Mouse (Mus musculus): ENCODE results near the gene Mrps2. TPM values are rescaled to one million over a fixed set of nuclear protein-coding genes. Genes with fewer than 3 reads are reported as not detected.
"Not testable (repeated sequence)": the region's sequence is repeated elsewhere in the genome, so short reads cannot be mapped to it uniquely, and the experiment has no call there.

Gene Mrps2
- total RNA-seq, 4 experiments from 2014 or later, result 39.7 to 52.1 (median 46.1) TPM

DNA sequence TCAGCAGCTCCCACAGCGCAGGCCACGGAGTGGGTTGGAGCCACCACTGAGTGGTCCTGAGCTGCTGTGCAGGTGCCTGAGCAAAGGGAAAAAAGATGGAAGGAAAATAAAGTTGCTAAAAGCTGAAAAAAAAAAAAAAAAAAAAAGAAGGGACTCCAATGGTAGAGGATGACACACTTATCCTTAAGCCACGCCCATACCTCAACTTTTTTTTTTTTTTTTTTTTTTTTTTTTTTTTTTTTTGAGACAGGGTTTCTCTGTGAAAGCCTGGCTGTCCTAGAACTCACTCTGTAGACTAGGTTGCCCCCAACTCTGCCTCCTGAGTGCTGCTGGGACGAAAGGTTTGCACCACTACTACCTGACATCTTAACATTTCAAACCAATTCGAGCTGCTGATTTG lies 10.1 kb downstream of the Mrps2 start:
- DNase-seq, result not testable (repeated sequence)

DNA sequence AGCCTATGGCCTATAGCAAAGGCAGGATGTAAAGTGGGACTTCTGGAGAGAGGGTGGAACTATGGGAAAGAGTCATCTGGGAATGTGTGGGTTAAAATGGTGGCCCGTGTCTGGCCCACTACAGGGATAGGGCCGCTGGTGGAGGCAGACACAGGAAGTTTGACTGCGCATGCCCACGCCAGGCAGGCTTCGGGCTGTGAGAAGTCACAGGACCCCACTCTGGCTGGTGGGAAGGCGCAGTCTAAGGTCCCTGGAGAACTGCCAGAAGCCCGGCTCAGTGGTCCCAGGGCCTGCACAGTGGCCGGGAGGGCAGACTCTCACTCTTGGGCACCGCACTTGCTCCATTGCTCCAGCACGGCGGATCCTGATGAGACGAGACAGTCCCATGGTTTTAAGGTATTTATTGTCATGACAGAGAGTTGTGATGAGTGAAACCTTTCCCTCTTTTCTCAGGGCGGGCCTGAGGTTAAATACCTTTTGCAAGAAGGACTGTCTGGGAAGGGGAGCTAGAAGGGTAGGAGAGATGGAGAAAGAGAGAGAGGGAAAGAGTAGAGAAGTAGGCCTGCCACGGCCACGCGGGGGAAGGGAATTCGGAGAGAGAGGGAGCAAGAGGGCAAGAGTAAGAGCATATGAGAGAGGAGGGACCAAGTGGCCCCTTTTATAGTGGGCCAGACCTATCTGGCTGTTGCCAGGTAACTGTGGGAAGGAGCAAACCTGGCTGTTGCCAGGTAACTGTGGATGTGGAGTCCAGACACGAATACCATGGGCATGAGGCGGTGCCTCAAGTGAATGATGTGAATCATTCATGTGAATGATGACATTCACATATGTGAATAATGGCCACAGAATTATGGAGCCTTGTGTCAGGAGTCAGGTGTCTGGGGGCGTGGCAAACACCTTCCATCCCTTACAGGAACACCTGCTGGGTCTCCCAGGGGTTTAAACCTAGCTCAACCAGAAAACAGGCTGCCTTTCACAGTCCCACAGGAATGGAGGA lies 11.6 kb downstream of the Mrps2 start:
- no peak for DNase-seq

DNA sequence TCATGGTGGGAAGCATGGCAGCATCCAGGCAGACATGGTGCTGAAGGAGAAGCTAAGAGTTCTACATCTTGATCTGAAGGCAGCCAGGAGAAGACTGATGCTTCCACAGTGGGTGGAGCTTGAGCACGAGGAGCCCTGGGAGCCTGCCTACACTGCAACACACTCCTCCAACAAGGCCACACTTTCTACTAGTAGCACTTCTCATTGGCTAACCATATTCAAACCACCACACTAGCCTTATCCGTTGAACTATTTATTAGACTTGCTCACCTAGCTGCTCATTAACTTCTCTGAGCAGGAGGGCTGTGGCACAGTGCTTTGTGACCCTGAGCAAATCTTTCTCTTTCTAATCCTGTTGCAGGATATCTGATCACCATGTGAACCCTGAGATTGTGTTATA lies 16.0 kb downstream of the Mrps2 start:
- DNase-seq, result no peak

DNA sequence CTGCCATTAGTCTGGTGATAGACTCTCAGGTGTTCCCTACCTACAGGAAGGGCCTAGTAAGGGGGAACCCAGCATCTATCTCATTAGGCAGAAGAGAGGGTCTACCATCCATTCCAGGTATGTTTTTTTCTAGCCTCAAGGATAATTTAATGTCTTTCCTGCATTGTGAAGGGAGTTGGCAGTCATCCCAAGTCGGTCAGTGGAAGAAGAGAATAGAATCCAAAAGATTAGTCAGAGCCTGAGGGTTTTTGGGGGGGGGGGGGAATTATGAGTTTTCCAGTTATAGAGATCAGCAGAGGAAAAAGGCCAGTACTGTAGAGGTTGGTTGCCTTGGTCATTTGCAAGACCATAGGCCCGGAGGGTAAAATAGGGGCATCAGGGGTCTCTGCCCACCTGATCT lies 26.7 kb downstream of the Mrps2 start:
- DNase-seq, result no peak

DNA sequence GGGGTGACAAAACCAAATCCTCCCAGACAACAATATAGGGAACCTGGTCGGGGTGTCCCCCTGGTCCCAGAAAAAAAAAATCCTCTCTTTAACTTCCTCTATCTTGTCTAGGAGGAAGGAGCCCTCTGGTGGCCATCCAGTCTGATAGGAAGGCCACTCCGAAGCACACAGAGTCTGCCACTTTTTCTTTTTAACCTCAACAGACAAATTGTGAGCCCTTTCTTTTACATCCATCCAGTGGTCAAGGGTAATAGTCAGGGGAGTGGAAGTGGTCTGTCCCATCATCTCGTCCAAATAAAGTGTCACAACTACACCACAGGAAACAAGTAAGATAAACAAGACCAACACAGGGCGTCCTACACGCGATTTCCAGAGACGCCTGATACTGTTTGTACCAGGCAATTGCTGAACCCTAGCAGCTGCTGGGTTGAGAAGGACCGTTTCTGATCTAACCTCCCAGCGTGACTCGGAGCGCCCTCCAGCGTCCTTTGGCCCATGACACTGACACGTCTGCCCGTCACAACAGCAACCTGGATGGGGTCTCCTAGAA lies 27.4 kb downstream of the Mrps2 start:
- no peak for DNase-seq

DNA sequence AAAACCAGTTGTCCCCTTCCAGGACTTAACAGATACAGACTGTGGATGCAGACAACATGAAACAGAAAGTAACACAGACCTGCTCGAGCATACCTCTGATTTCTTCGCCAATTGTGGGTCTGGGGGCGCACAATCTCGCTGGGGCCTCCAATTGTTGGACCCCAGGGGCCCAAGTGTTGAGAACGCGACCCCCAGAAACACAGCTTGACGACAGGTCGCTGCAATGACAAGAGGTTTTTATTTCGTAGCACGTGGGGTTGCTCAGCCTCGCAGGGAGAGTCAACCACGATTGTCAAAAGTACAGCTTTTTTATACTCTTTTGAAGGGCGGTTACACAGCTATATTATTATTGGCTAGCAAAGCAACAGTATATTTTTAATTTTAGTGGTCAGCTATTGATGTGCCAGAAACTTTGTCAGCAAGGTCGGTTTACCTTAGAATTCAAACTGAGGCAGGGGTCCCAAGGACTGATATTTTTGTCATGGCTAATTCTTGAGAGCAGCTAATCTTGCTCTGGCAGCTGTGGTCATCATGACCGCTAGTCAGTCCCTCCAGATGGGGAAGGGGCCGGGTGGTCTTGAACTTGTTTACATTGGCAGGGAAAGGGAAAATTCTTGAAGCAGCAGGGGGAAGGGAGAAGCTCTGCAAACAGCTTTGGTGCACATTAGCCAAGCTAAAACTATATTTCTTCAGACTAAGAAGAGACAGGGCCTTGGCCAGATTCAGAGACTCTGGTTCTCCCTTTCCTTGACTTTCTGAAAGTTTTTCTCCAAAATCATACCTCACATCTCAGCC lies 28.1 kb downstream of the Mrps2 start:
- DNase-seq, result no peak

DNA sequence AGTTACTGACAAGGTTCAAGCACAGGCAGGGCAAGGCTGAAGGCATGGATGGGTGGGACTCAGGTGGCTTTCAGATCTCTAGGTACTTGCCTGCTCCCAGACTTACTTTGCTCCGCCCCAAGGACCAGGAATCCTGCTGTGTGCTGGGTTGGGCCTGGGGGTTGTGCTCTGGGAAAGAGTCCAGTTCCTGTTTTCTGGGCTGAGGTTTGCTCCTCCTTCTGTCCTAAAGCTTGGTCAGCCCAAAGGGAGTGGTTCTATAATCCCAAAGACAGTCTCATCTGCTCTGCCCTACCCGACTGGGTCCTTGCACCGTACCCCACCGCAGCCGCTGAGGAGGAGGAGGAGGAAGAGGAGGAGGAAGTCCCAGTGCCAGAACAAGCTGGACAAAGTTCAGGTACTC lies 28.8 kb downstream of the Mrps2 start, which contains the start of gene Gbgt1:
Gbgt1 (plus strand) TSS at position 221 of the 400 bp plus-strand sequence.
- DNase-seq, result no peak

DNA sequence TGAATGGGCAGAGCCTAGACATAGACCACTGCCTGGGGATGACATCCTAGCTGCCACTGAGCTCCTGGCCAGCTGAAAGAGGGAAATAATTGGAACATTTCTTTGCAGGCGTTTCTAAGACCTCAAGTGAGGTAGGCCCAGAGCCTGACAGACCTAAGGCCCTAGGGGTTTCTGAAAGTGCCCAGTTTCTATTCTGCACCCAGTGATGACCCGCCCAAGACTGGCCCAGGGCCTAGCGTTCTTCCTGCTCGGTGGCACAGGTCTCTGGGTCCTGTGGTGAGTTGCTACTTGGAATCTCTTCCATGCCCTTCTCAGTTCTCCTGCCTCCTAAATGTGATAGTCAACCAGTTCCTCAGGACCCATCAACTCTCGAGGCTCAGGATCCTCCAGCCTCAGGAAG lies 29.7 kb downstream of the Mrps2 start:
- DNase-seq, result no peak

DNA sequence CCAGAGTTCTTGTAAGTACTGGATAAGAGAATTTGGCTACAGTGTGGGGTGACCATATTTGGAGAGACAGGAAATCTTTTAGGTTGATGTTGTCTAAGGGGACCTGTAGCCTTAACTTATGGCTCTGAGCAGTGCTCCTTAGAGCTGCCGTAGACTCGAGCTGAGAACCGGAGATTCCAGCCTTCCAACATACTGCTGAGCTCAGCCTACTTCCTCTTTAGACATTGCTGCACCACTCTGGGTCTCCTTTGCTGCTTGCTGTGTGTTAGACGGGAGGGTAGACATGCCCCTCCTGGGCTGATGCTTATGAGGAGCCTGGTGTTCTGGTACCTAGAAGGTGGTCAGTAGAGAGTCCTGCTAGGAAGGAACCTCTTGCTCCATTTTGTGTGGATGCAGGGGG lies 30.6 kb downstream of the Mrps2 start:
- no peak for DNase-seq

DNA sequence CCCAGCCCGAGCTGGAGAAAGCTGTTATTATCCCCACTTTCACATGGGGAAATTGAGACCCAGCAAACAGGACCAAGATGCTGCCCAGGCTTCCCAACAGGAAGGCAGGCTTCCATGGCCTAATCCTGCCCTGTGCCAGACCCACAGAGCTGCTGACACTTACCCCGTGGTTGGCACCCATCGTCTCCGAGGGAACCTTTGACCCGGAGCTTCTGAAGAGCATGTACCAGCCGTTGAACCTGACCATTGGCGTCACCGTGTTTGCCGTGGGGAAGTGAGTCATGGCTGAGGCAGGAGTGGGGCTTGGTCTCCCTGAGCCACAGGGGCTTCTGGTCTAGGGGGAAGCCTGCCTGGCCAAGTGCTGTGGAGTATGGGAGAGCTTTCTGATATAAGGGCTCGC lies 35.1 kb downstream of the Mrps2 start:
- DNase-seq, result no peak

DNA sequence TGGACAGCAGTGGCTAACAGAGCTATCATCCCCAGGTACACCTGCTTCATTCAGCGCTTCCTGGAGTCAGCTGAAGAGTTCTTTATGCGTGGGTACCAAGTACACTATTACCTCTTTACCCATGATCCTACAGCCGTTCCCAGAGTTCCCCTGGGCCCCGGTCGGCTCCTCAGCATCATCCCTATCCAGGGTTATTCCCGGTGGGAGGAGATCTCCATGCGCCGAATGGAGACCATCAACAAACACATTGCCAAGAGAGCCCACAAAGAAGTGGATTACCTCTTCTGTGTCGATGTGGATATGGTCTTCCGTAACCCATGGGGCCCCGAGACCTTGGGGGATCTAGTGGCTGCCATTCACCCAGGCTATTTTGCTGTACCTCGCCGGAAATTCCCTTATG lies 36.8 kb downstream of the Mrps2 start:
- DNase-seq, result no peak

DNA sequence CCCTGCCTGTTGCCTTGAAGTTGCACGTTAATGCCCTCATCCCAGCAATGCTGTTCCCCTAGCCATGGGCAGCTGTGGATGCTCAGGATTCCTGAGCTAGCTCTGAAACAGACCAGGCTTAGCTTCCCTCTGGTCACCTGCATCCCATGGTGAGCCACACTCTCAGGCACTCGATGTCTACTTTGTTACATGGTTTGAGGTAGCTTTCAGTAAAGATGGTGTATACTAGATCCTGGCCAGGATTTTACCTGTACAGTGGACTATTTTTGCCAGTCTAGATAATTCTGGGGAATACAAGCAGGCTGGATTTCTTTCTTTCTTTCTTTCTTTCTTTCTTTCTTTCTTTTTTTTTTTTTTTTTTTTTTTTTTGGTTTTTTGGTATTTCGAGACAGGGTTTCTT lies 37.9 kb downstream of the Mrps2 start, which contains the start of gene Gm10134:
Gm10134 (plus strand) TSS at position 301 of the 400 bp plus-strand sequence.
- no peak for DNase-seq

DNA sequence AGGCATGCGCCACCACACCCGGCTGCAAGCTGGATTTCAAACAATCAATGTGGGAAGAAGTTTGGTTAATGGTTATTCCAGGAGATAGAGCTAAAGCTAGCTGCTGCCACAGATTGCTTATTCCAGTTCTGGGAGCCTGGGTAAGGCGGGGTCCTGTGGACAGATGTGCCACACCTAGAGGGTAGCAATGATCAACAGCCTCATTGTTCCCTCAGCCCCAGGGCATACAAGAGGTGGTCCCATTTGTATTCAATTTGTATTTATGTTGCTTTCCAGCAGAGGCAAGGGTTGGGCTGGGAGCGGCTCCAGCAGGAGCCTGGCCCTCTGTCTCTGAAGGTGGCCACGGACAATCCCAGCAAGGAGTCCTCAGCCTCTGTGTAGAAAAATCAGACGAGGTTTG lies 38.4 kb downstream of the Mrps2 start:
- no peak for DNase-seq

DNA sequence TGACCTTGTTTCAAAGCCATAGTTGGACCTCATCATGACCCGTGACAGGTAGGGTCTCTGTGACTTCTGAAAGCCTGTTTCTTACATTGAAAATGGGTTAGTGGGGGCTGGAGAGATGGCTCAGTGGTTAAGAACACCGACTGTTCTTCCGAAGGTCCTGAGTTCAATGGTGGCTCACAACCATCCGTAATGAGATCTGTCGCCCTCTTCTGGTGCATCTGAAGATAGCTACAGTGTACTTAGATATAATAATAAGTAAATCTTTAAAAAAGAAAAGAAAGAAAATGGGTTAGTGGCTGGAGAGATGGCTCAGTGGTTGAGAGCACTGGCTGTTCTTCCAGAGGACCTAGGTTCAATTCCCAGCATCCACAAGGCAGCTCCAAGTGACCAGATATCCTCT lies 43.7 kb downstream of the Mrps2 start:
- not testable (repeated sequence) for DNase-seq

DNA sequence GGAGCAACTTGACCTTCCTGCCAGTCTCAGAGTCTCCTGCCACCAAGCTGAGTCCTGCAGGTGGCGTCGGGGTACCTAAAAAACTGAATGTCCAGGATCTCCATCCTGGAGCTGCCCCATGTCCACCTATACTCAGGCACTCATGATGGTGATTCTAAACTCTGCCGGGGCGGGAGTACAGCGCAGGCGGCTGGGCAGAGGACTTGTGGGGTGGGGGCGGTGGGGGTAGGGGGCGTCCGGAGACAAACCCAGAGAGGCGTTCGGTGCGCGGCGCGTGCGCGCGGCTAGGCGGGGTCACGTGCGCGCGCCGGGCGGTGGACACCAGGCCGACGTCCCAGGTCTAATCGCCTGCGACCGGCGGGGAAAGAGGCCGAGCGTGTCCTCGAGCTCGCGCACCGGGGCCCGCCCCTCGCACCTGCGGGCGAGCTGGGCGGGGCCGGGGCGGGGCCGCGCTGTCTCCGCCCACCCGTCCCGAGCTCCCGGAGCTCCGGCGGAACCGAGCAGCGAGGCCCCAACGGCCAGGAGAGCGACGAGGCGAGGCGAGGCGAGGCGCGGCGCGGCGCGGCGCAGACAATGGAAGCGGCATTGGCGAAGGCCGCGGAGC lies 45.0 kb downstream of the Mrps2 start, which contains the start of gene Ralgds:
Ralgds (plus strand) TSS at position 328 of the 604 bp plus-strand sequence.
- DNase-seq, result no peak

DNA sequence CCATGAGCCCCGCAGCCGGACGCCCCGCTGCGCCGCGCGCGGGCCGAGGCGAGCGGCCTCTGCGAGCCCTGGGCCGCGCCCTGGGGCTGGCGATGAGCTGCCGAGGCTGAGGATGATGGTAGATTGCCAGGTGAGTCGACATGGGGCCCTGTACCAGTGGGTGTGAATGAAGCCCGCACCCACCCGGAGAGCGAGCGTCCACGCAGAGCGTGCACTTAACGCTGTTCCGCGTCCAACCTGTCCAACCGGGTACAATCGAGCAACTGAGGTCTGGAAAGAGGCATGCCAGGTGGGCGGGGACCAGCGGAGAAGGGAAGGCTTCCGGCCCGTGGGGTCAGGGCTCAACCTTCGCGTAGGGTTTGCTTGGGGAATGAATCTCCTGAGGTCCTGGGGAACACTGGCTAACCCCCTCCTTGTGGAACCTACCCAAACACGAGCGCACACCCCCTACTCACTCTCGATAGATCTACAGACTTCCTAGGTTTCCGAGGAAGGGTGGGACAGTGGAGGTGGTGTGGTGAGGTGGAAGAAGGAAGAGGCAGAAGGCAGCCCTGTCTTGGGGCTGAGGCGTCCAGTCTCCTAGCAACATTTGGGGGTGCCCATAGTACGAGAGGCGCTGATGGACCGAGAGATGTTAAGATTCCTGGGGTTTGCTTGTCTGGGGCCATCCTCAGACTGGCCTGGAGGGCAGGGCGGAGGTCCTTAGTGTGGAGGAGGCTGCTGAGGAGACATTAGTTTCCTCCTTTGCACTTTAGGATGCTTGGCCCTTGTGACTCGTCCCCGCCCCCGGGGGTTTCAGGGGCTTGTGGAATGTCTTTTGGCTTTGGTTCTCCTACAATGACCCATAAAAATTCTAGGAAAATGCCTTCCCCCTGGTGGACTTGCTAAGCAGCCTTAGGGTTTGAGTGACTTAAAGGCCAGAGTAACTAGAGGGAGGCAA lies 45.8 kb downstream of the Mrps2 start:
- DNase-seq, result no peak

DNA sequence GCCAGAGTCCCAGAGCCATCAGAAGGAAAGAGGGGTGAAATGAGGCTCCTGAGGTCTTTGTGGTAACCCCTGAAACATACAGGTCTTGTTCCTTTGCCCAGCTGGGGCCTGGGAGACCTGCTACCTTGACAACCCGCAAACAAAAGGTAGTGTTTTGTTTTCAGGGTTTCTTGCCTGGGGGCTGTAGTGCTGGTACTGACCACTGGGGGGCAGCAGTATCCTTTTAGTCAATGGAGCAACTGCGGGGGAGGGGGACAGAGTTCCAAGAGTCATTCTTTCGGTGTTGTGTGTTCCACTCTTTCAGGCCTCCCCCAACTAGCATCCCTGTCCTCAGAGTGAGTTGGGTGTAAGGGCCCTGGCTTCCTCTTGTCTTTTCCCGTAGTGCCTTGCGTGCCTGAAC lies 46.6 kb downstream of the Mrps2 start:
- no peak for DNase-seq

DNA sequence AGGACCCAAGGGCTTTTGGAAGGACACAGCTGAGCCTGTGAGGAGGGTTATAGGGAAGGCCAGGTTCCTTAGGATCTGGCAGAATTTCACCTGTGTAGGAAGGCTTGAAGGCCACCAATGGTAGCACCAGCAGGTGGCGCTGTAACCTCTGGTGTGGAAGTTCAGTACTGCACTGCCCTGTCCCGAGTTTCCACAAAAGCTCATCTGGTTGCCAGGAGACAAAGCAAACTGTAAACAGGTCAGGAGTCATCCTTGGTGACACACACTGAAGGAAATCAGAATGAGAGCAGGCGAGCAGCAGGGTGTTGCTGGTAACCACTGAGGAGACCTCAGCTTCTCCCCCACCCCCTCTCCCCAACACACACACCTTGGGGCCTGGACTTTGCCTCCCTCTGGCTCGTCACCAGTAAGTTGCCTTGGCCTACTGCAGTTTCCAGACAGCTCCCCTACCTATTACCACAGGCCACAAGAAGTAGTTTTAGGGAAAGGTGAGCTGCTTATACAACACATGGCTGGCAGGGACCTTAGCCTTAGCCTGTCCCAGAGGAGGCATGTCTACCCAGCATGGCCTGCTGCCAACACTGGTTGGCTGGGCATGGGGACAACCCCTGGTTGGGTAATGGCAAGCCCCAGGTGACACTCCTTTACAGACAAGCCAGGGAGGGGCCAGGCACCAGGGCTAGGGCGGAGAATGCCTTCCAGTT lies 49.5 kb downstream of the Mrps2 start:
- DNase-seq, result peak; percentile 80

DNA sequence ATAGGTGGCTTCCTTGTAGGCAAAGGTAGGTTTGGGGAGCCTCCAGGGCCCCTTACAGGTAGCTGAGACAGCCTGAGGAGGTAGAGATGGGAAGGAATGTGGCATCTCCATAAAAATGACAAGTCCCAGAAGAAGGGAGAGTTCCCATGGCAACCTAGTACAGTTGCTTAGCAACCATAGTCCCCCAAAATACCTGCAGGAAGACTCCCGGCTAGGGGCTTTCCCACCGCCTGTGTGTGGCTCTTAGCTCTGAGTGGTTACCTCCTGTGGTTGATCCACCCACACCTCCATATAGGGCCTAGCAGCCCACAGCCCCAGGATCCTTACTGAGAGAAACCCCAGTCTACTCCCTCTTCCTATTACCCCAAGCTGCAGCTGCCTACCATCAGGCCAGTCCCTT lies 50.4 kb downstream of the Mrps2 start:
- no peak for DNase-seq

DNA sequence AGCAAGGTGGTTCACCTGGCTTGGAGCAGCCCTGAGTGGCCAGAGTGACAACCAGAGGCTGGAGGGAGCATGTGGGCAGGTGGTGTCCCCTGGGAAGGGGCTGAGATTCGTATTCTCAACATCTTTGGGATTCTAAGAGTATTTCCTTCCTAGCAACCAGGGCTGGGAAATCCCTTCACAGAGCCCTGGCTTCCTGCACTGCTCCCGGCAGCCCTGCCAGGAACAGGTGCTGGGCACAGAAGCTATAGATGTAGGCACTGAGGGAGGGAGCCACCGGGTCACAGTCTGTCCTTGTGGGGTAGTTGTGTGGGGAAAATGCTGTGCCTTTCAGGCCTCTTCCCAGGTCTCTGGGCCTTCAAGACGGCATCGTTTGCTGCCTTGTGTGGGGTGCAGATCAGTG lies 52.7 kb downstream of the Mrps2 start:
- DNase-seq, result no peak

Measured in adrenal gland, adult 8-10 months (tissue).